Mouse (Mus musculus) layer of hippocampus, postnatal 25 days (tissue): Measurements from ENCODE around the gene Gpr139. TPM values are rescaled to one million over a fixed set of nuclear protein-coding genes. Genes with fewer than 3 reads are reported as not detected.

Source experiments
- DNase-seq, 2 experiments: peaks; one replicate each; pipeline ENCODE4 v3.0.0; 2022; ENCODE audit warnings: mixed read lengths in 2 of 2, low spot score in 1 of 2; ENCODE audit errors: extremely low spot score in 1 of 2
- total RNA-seq, 2 experiments: library from RNA; stranded (reverse); gene quantifications; 2 replicates each; pipeline ENCODE4 v1.2.3; 2021

Gene Gpr139
- 1 to 10 TPM; 1.8 to 1.9 TPM for total RNA-seq

GRCm38 (mm10) chr7:119184341-119185143, at the start of gene Gpr139:
Gpr139 (minus strand) TSS chr7:119184603.
- peak; percentile 41 to 53 for DNase-seq

GRCm38 (mm10) chr7:119230971-119231370, 46.6 kb upstream of the Gpr139 start:
- DNase-seq: no peak

GRCm38 (mm10) chr7:119222706-119223105, 38.3 kb upstream of the Gpr139 start:
- no peak for DNase-seq

- DNase-seq: no peak
These were observed 34.7 kb upstream of the Gpr139 start for GRCm38 (mm10) chr7:119219121-119219520.

GRCm38 (mm10) chr7:119207251-119207650, 22.8 kb upstream of the Gpr139 start:
- DNase-seq: no peak

- DNase-seq: peak; percentile 27 to 84
These were observed 2.0 kb upstream of the Gpr139 start for GRCm38 (mm10) chr7:119186374-119186773.

- DNase-seq: peak in 1 of 2 experiments; percentile 15
These were observed 958 bp upstream of the Gpr139 start for GRCm38 (mm10) chr7:119185181-119185940.

- no peak for DNase-seq
These were observed 3.4 kb downstream of the Gpr139 start for GRCm38 (mm10) chr7:119181053-119181452.

- no peak for DNase-seq
These were observed 24.4 kb downstream of the Gpr139 start for GRCm38 (mm10) chr7:119160015-119160414.

GRCm38 (mm10) chr7:119111771-119112170, 72.6 kb downstream of the Gpr139 start:
- DNase-seq: no peak

- DNase-seq: no peak
These were observed 78.5 kb downstream of the Gpr139 start for GRCm38 (mm10) chr7:119105878-119106277.

GRCm38 (mm10) chr7:119096583-119096982, 87.8 kb downstream of the Gpr139 start:
- DNase-seq: no peak

Other genes starting within 250 kb of the Gpr139 start
- gene Gprc5b, start 189.4 kb downstream of the Gpr139 start, total RNA-seq: 100 to 1,000 TPM; 110 to 125 TPM